Mouse (Mus musculus) heart, embryonic 14.5 days (tissue): ENCODE data around the gene Casc3. TPM values are rescaled to one million over a fixed set of nuclear protein-coding genes. Genes with fewer than 3 reads are reported as not detected.
A peak's percentile ranks its signal among the peaks of the same experiment; 100 is the strongest.

ENCODE experiments used
- ATAC-seq: fragments of 200-750 bp; cut with Nextera tagmentation; 2 replicates; pipeline ENCODE4 v1.8.0; 2017; ENCODE audit warnings: low read depth, moderate TSS enrichment; ENCODE audit not compliant: insufficient number of reproducible peaks, insufficient read depth, low FRiP score
- H3K27ac ChIP-seq, 2 experiments: fragments of 200-500 bp in 1 of 2; fragments of 300-500 bp in 1 of 2; sonication (generic) in 1 of 2; replicated peaks in 1 of 2; 2 replicates each; pipeline ENCODE4 v1.5.1; 2012 to 2014; ENCODE audit warnings: low read depth in 2 of 2, low read length in 2 of 2, control low read depth in 1 of 2, mild to moderate bottlenecking in 1 of 2, mixed read lengths in 1 of 2; ENCODE audit not compliant: control insufficient read depth in 1 of 2, insufficient read depth in 1 of 2
- H3K27me3 ChIP-seq: fragments of 300-500 bp; sonication (generic); 2 replicates; pipeline ENCODE4 v1.6.1; 2014; ENCODE audit warnings: mild to moderate bottlenecking, low read length, control low read depth; ENCODE audit not compliant: control insufficient read depth, insufficient read depth
- H3K36me3 ChIP-seq: fragments of 300-500 bp; sonication (generic); 2 replicates; pipeline ENCODE4 v1.6.1; 2014; ENCODE audit warnings: mild to moderate bottlenecking, control low read depth, low read length, mixed read lengths; ENCODE audit not compliant: control insufficient read depth, insufficient read depth
- H3K4me1 ChIP-seq, 2 experiments: fragments of 200-500 bp in 1 of 2; fragments of 300-500 bp in 1 of 2; sonication (generic) in 1 of 2; 2 replicates each; pipeline ENCODE4 v1.6.1; 2012 to 2014; ENCODE audit warnings: low read length in 2 of 2, control low read depth in 1 of 2, mixed read lengths in 1 of 2; ENCODE audit not compliant: control insufficient read depth in 2 of 2, insufficient read depth in 2 of 2
- H3K4me2 ChIP-seq: fragments of 300-500 bp; sonication (generic); 2 replicates; pipeline ENCODE4 v1.6.1; 2014; ENCODE audit warnings: mild to moderate bottlenecking, low read length
- H3K4me3 ChIP-seq, 2 experiments: fragments of 200-500 bp in 1 of 2; fragments of 300-500 bp in 1 of 2; sonication (generic) in 1 of 2; 2 replicates each; pipeline ENCODE4 v1.5.1; 2012 to 2014; ENCODE audit warnings: low read length in 2 of 2, mild to moderate bottlenecking in 2 of 2, control low read depth in 1 of 2, low read depth in 1 of 2, moderate library complexity in 1 of 2; ENCODE audit not compliant: control insufficient read depth in 1 of 2, insufficient read depth in 1 of 2
- H3K9ac ChIP-seq: fragments of 300-500 bp; sonication (generic); 2 replicates; pipeline ENCODE4 v1.6.1; 2014; ENCODE audit warnings: mild to moderate bottlenecking, low read length
- H3K9me3 ChIP-seq: fragments of 300-500 bp; sonication (generic); 2 replicates; pipeline ENCODE4 v1.6.1; 2016; ENCODE audit warnings: low read length, control low read depth; ENCODE audit not compliant: control insufficient read depth
- WGBS: fragments of 180-500 bp; shearing (Covaris S2); extraction: QIAGEN DNeasy Blood & Tissue Kit; methylation state at CpG from one replicate; pipeline ENCODE4 v1.1.7; 2014; 5-methylcytosine and 5-hydroxymethylcytosine counted together
- polyA plus RNA-seq: library from polyadenylated mRNA; unstranded; fragments of >200 nt; fragmentation: Nextera tagmentation; extraction: Ambion mirVana; gene quantifications from 2 replicates; pipeline ENCODE4 v1.2.1, GENCODE M21; 2014

Gene Casc3
- polyA plus RNA-seq, 1 experiment from 2014 or later, result 22.9 TPM

- Histone ChIP-seq H3K4me1 (peaks cover 54 to 65% of the 10 kb centered on the region in 2 experiments), H3K9ac (peak overlapping the region; percentile 52), H3K27ac (peak overlapping the region; percentile 92 to 96), H3K27me3 (no peaks in the 10 kb centered on the region), H3K4me2 (peak overlapping the region; percentile 45), H3K9me3 (no peaks in the 10 kb centered on the region), H3K36me3 (0 out of 2 replicates have a peak, but pooled peaks cover 4% of the 10 kb centered on the region), H3K4me3 (peak overlapping the region; percentile 2 to 31; a peak in 1 of 4 replicates)
- WGBS, result 4% methylated on average over 17 of the region's 17 CpGs
- no peak for ATAC-seq
These were observed 22.0 kb upstream of the Casc3 start for GRCm38 (mm10) chr11:98782651-98783235.

GRCm38 (mm10) chr11:98783236-98783696 is 21.4 kb upstream of the Casc3 start:
- 2% methylated on average over 20 of the region's 20 CpGs for WGBS

GRCm38 (mm10) chr11:98784139-98784538 is 20.6 kb upstream of the Casc3 start:
- Histone ChIP-seq H3K27me3 (no peaks in the 10 kb centered on the region), H3K36me3 (no peaks in the 10 kb centered on the region), H3K4me2 (peak overlapping the region; percentile 45; the same call in 1 of the 2 replicates), H3K4me1 (peaks cover 53 to 60% of the 10 kb centered on the region in 2 experiments), H3K9me3 (no peaks in the 10 kb centered on the region), H3K9ac (0 out of 2 replicates have a peak overlapping the region, but pooled peaks have one; percentile 52), H3K4me3 (no peak overlapping the region), H3K27ac (peak overlapping the region; percentile 92 to 96)
- ATAC-seq, result no peak
- WGBS, result 63% methylated on average over 4 of the region's 4 CpGs

More at GRCm38 (mm10) chr11:98783236-98783696, 21.4 kb upstream of the Casc3 start:
- H3K9me3 ChIP-seq, result no peaks in the 10 kb centered on the region
- peak overlapping the region; percentile 92 to 96 for H3K27ac ChIP-seq
- peak overlapping the region; percentile 45 for H3K4me2 ChIP-seq
- H3K4me1 ChIP-seq, result peaks cover 51 to 60% of the 10 kb centered on the region in 2 experiments
- H3K36me3 ChIP-seq, result no peaks in the 10 kb centered on the region
- H3K9ac ChIP-seq, result peak overlapping the region; percentile 52
- ATAC-seq, result peak; percentile 52
- H3K27me3 ChIP-seq, result no peaks in the 10 kb centered on the region
- H3K4me3 ChIP-seq, result peak overlapping the region; percentile 2 to 31; a peak in 2 of 4 replicates

GRCm38 (mm10) chr11:98785214-98785613 is 19.5 kb upstream of the Casc3 start:
- Histone ChIP-seq H3K9ac (peak overlapping the region; percentile 70), H3K27me3 (no peaks in the 10 kb centered on the region), H3K36me3 (no peaks in the 10 kb centered on the region), H3K9me3 (no peaks in the 10 kb centered on the region), H3K4me2 (peak overlapping the region; percentile 59; the same call in 1 of the 2 replicates), H3K4me1 (peaks cover 53 to 65% of the 10 kb centered on the region in 2 experiments), H3K27ac (peak overlapping the region; percentile 90 to 98), H3K4me3 (no peak overlapping the region)
- no peak for ATAC-seq
- WGBS, result 45% methylated on average over 10 of the region's 10 CpGs

- Histone ChIP-seq H3K4me2 (peak overlapping the region; percentile 59), H3K9me3 (no peaks in the 10 kb centered on the region), H3K36me3 (no peaks in the 10 kb centered on the region), H3K4me1 (peaks cover 53 to 65% of the 10 kb centered on the region in 2 experiments), H3K9ac (peak overlapping the region; percentile 70), H3K27me3 (no peaks in the 10 kb centered on the region), H3K4me3 (peak overlapping the region; percentile 1 to 9; a peak in 2 of 4 replicates), H3K27ac (peak overlapping the region; percentile 90 to 98)
- ATAC-seq, result no peak
- 3% methylated on average over 12 of the region's 12 CpGs for WGBS
These were observed 18.9 kb upstream of the Casc3 start for GRCm38 (mm10) chr11:98785772-98786281.

GRCm38 (mm10) chr11:98786359-98787214 is 18.1 kb upstream of the Casc3 start:
- Histone ChIP-seq H3K27ac (peak overlapping the region; percentile 92 to 98), H3K9me3 (no peaks in the 10 kb centered on the region), H3K4me1 (peaks cover 53 to 63% of the 10 kb centered on the region in 2 experiments), H3K4me3 (peak overlapping the region; percentile 1 to 9; a peak in 2 of 4 replicates), H3K36me3 (no peaks in the 10 kb centered on the region), H3K4me2 (peak overlapping the region; percentile 59), H3K9ac (peak overlapping the region; percentile 70), H3K27me3 (no peaks in the 10 kb centered on the region)
- under 1% methylated on average over 14 of the region's 15 CpGs for WGBS
- peak; percentile 77 for ATAC-seq

GRCm38 (mm10) chr11:98787229-98787628 is 17.5 kb upstream of the Casc3 start:
- H3K27me3 ChIP-seq, result no peaks in the 10 kb centered on the region
- no peak overlapping the region for H3K4me3 ChIP-seq
- no peak for ATAC-seq
- H3K9me3 ChIP-seq, result no peaks in the 10 kb centered on the region
- peaks cover 48 to 57% of the 10 kb centered on the region in 2 experiments for H3K4me1 ChIP-seq
- H3K9ac ChIP-seq, result peak overlapping the region; percentile 54; the same call in 1 of the 2 replicates
- peak overlapping the region; percentile 92 to 98 for H3K27ac ChIP-seq
- 18% methylated on average over 7 of the region's 7 CpGs for WGBS
- no peaks in the 10 kb centered on the region for H3K36me3 ChIP-seq
- H3K4me2 ChIP-seq, result peak overlapping the region; percentile 59
